Mouse (Mus musculus) stomach, embryonic 14.5 days (tissue): Measurements from ENCODE around the gene Trmt10a. TPM values are rescaled to one million over a fixed set of nuclear protein-coding genes. Genes with fewer than 3 reads are reported as not detected.

ENCODE experiments used
- ATAC-seq: fragments of 200-750 bp; cut with Nextera tagmentation; 2 replicates; pipeline ENCODE4 v1.8.0; 2017; ENCODE audit warnings: low read depth, moderate TSS enrichment; ENCODE audit not compliant: insufficient number of reproducible peaks, insufficient read depth, low FRiP score
- H3K27ac ChIP-seq: fragments of 300-500 bp; sonication (generic); 2 replicates; pipeline ENCODE4 v1.5.1; 2014; ENCODE audit warnings: mild to moderate bottlenecking, low read length, moderate library complexity, mixed read lengths
- H3K27me3 ChIP-seq: fragments of 300-500 bp; sonication (generic); 2 replicates; pipeline ENCODE4 v1.6.1; 2014; ENCODE audit warnings: low read length, control low read depth, mixed read lengths; ENCODE audit not compliant: control insufficient read depth, insufficient read depth
- H3K36me3 ChIP-seq: fragments of 300-500 bp; sonication (generic); 2 replicates; pipeline ENCODE4 v1.6.1; 2014; ENCODE audit warnings: mild to moderate bottlenecking, control low read depth, low read length, moderate library complexity, mixed read lengths; ENCODE audit not compliant: control insufficient read depth, insufficient read depth
- H3K4me1 ChIP-seq: fragments of 300-500 bp; sonication (generic); 2 replicates; pipeline ENCODE4 v1.6.1; 2014; ENCODE audit warnings: low read length, control low read depth, mixed read lengths; ENCODE audit not compliant: control insufficient read depth, insufficient read depth
- H3K4me2 ChIP-seq: fragments of 300-500 bp; sonication (generic); replicated peaks from 2 replicates; pipeline ENCODE4 v1.6.1; 2014; ENCODE audit warnings: low read depth, low read length, control low read depth
- H3K4me3 ChIP-seq: fragments of 300-500 bp; sonication (generic); 2 replicates; pipeline ENCODE4 v1.5.1; 2014; ENCODE audit warnings: low read depth, low read length, control low read depth
- H3K9ac ChIP-seq: fragments of 300-500 bp; sonication (generic); replicated peaks from 2 replicates; pipeline ENCODE4 v1.6.1; 2014; ENCODE audit warnings: low read depth, mild to moderate bottlenecking, control low read depth, low read length, moderate library complexity, mixed read lengths
- H3K9me3 ChIP-seq: fragments of 300-500 bp; sonication (generic); 2 replicates; pipeline ENCODE4 v1.6.1; 2016; ENCODE audit warnings: low read depth, low read length, control low read depth; ENCODE audit not compliant: control insufficient read depth
- WGBS: fragments of 180-500 bp; shearing (Covaris S2); extraction: QIAGEN DNeasy Blood & Tissue Kit; methylation state at CpG from one replicate; pipeline ENCODE4 v1.1.7; 2014; 5-methylcytosine and 5-hydroxymethylcytosine counted together
- polyA plus RNA-seq: library from polyadenylated mRNA; unstranded; fragments of >200 nt; fragmentation: Nextera tagmentation; extraction: Ambion mirVana; gene quantifications from 2 replicates; pipeline ENCODE4 v1.2.1, GENCODE M21; 2014

The Trmt10a gene
- polyA plus RNA-seq, 1 experiment from 2014 or later, result 10.2 TPM

DNA sequence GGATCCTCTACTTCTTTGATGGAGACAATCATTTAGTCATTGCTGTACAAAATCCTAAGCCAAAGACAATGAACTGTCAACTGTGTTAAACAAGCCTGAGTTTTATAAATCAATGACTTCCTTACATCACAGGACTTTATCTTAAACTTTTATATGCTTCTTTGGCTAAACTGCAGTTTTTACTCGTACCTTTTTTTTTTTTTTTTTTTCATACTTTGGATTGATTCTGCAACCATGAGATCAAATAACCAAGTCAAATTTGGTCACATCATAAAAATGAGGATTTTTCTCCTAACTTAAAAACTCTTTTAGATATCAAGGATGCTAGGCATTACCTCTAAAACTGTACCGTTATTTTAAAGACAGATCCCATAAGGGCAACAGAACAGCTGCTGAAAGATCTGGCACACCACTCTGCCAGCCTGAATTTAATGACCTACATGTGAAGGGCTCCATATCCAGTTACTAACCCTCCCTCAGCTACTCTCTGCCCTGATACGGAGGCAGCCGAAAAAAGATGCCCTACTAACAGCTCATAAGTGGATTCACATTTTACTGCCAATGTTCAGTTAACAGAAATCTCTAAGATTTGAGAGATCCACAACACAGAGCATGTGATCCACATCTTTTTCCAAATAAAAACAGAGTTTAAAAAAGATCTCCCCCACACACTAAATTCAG is 1.1 kb upstream of the Trmt10a start:
- WGBS, result 62% methylated on average over 4 of the region's 4 CpGs
- peak overlapping the region; percentile 55 for H3K4me3 ChIP-seq
- ATAC-seq, result no peak
- H3K36me3 ChIP-seq, result no peaks in the 10 kb centered on the region
- no peaks in the 10 kb centered on the region for H3K9me3 ChIP-seq
- no peak overlapping the region for H3K9ac ChIP-seq
- no peak overlapping the region for H3K27ac ChIP-seq
- H3K4me2 ChIP-seq, result peak overlapping the region; percentile 35
- H3K27me3 ChIP-seq, result no peaks in the 10 kb centered on the region
- no peaks in the 10 kb centered on the region for H3K4me1 ChIP-seq

GRCm38 (mm10) chr3:138142733-138143314 is 424 bp upstream of the Trmt10a start:
- Histone ChIP-seq H3K36me3 (no peaks in the 10 kb centered on the region), H3K27me3 (no peaks in the 10 kb centered on the region), H3K4me2 (peak overlapping the region; percentile 35), H3K9me3 (no peaks in the 10 kb centered on the region), H3K27ac (peak overlapping the region; percentile 99), H3K4me1 (no peaks in the 10 kb centered on the region), H3K4me3 (peak overlapping the region; percentile 55), H3K9ac (peak overlapping the region; percentile 57)
- ATAC-seq, result no peak
- 5% methylated on average over 12 of the region's 12 CpGs for WGBS

GRCm38 (mm10) chr3:138144060-138144641 is 903 bp downstream of the Trmt10a start:
- H3K4me3 ChIP-seq, result peak overlapping the region; percentile 55
- H3K4me1 ChIP-seq, result no peaks in the 10 kb centered on the region
- H3K9ac ChIP-seq, result peak overlapping the region; percentile 57
- no peaks in the 10 kb centered on the region for H3K9me3 ChIP-seq
- H3K36me3 ChIP-seq, result no peaks in the 10 kb centered on the region; the same call in 1 of the 2 replicates
- H3K27ac ChIP-seq, result peak overlapping the region; percentile 99
- peak overlapping the region; percentile 80 for H3K4me2 ChIP-seq
- H3K27me3 ChIP-seq, result no peaks in the 10 kb centered on the region
- ATAC-seq, result no peak; the same call in 1 of the 2 replicates
- under 1% methylated on average over 18 of the region's 18 CpGs for WGBS

DNA sequence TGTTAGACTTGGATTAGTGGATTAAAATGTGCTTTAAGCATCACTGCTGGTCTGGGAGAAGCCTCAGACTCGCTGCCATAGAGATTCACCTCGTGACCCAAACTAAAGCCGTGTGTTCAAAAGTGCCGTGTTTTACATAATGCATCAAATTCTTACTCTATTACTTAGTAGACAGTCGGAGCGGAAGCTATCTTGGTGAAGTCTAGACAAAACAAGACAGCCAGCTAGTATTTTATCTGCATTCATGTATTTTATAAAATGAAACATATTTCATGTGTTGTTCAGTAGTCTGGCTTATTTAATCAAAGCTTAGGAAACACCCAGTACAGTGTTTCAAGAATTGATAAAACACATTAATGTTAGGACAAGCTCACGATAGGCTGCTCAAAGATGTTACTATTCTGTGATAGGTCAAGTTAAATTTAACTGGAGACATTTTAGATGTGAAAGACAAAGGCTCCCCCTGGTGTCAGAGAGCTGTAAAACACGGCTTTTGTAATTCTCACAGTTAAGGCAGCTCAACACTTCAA is 1.5 kb downstream of the Trmt10a start, which contains the start of gene Mttp:
Mttp (minus strand) TSS at position 327 of the 530 bp plus-strand sequence.
- Histone ChIP-seq H3K9me3 (no peaks in the 10 kb centered on the region), H3K4me1 (no peaks in the 10 kb centered on the region), H3K4me2 (peak within 1 kb of the TSS; percentile 80), H3K27ac (peak within 1 kb of the TSS; percentile 99), H3K36me3 (no peaks in the 10 kb centered on the region; the same call in 1 of the 2 replicates), H3K27me3 (no peaks in the 10 kb centered on the region), H3K9ac (peak within 1 kb of the TSS; percentile 57), H3K4me3 (peak within 1 kb of the TSS; percentile 55)
- ATAC-seq, result no peak
- WGBS, result 2% methylated on average over 8 of the region's 8 CpGs

- Histone ChIP-seq H3K4me1 (no peaks in the 10 kb centered on the region), H3K4me3 (no peak overlapping the region), H3K36me3 (no peaks in the 10 kb centered on the region; the same call in 1 of the 2 replicates), H3K27me3 (no peaks in the 10 kb centered on the region), H3K9ac (no peak overlapping the region), H3K27ac (no peak overlapping the region), H3K4me2 (no peak overlapping the region), H3K9me3 (no peaks in the 10 kb centered on the region)
- WGBS, result 93% methylated on average over 2 of the region's 2 CpGs
- ATAC-seq, result no peak
Observed at GRCm38 (mm10) chr3:138148811-138149210, 5.6 kb downstream of the Trmt10a start.

DNA sequence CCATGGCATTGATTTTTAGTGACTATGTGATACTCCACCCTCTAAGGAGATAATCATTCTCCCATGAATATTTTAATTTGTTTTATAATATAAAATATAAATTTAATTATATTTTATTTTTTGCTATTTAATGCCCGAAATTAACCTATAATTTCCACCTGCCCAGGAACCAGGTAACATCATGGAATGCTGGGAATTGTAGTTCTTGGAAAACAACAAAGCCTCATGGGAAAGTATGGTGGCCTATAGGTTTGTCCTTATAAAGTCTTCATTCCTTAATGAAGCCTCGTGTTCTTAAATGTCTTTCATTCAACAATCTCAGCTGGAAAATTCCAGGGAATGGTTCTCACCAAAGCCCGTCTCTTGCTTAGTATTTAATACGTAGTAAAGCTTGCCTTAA is 11.8 kb downstream of the Trmt10a start:
- ATAC-seq, result no peak
- Histone ChIP-seq H3K4me2 (no peak overlapping the region), H3K4me3 (no peak overlapping the region), H3K27me3 (no peaks in the 10 kb centered on the region), H3K4me1 (no peaks in the 10 kb centered on the region), H3K9ac (no peak overlapping the region), H3K27ac (no peak overlapping the region), H3K9me3 (no peaks in the 10 kb centered on the region), H3K36me3 (no peaks in the 10 kb centered on the region; the same call in 1 of the 2 replicates)
- 89% methylated on average over 4 of the region's 4 CpGs for WGBS

DNA sequence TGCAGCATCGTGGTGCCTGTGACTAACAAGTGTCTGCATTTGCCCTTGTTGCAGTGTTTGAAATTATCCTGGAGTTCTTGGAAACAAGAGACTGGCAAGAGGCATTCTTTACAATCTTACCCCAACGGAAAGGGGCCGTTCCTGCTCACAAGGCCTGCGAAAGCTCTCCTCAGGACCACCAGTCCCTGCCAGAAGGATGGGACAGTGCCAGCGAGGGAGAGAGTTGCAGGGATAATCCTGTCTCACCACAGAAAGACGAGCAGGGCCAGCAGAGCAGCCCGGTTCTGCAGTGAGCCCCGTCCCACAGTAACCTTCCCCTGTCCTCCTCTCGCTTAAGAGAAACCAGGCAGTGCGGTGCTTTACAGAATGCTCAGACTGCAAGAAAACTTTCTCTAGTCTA is 13.4 kb downstream of the Trmt10a start:
- no peak overlapping the region for H3K9ac ChIP-seq
- H3K9me3 ChIP-seq, result no peaks in the 10 kb centered on the region
- no peak overlapping the region for H3K4me2 ChIP-seq
- ATAC-seq, result no peak
- H3K27me3 ChIP-seq, result no peaks in the 10 kb centered on the region
- H3K36me3 ChIP-seq, result no peaks in the 10 kb centered on the region; the same call in 1 of the 2 replicates
- H3K4me3 ChIP-seq, result no peak overlapping the region
- no peak overlapping the region for H3K27ac ChIP-seq
- WGBS, result 74% methylated on average over 10 of the region's 10 CpGs
- H3K4me1 ChIP-seq, result no peaks in the 10 kb centered on the region

- H3K27ac ChIP-seq, result no peak overlapping the region
- no peak overlapping the region for H3K4me2 ChIP-seq
- H3K9me3 ChIP-seq, result no peaks in the 10 kb centered on the region
- no peaks in the 10 kb centered on the region for H3K27me3 ChIP-seq
- no peaks in the 10 kb centered on the region for H3K4me1 ChIP-seq
- WGBS, result 87% methylated on average over 10 of the region's 10 CpGs
- no peak for ATAC-seq
- H3K36me3 ChIP-seq, result no peaks in the 10 kb centered on the region
- no peak overlapping the region for H3K9ac ChIP-seq
- H3K4me3 ChIP-seq, result no peak overlapping the region
Observed at GRCm38 (mm10) chr3:138161623-138162022, 18.4 kb downstream of the Trmt10a start.
